Mouse (Mus musculus): ENCODE results near the gene Slc22a21.

GRCm38 (mm10) chr11:54004221-54004620 is 24.1 kb upstream of the Slc22a21 start:
- TF ChIP-seq CTCF (IDR thresholded peaks at IDR 0.05; ENCODE audit: low read depth) (no peak), EP300 (IDR thresholded peaks at IDR 0.05; ENCODE audit: low read depth) (no peak)
